Comparison of ENCODE assay signal across 11 mouse cellular contexts in genomic region chr10:83871736-83872400, GRCm38 (mm10).
A peak's percentile ranks its signal among the peaks of the same experiment; 100 is the strongest.
DNase-seq lines count a peak whose midpoint lies in the region; ATAC-seq and TF ChIP-seq lines count a peak whose summit lies in the region.
"Had no signal": no experiment of that assay in that cellular context is flagged by ENCODE, and none has a peak within 500 bp of the region (broad histone marks: within the 10 kb centered on the region; RNA-seq: fewer than 3 reads in every experiment).

No protein-coding gene starts in this region.

- no peaks in the 10 kb centered on the region for H3K9me3 ChIP-seq in heart, embryonic 10.5 days
- no peaks in the 10 kb centered on the region for H3K9me3 ChIP-seq in stomach, postnatal 0 days (ENCODE audit: control insufficient read depth, low read length)
- H3K9me3 ChIP-seq: hindbrain, embryonic 15.5 days; midbrain, embryonic 12.5 days had no signal

- no peak overlapping the region for H3K4me3 ChIP-seq in lung, adult 2 months (replicated peaks; ENCODE audit: extremely low read depth, low read depth, low read length)
- no peak overlapping the region for H3K4me3 ChIP-seq in heart, embryonic 10.5 days
- H3K4me3 ChIP-seq in stomach, postnatal 0 days (ENCODE audit: low read depth, low read length), result no peak overlapping the region
- H3K4me3 ChIP-seq: hindbrain, embryonic 15.5 days; midbrain, embryonic 12.5 days had no signal

- no peaks in the 10 kb centered on the region for H3K36me3 ChIP-seq in heart, embryonic 10.5 days
- H3K36me3 ChIP-seq in stomach, postnatal 0 days (ENCODE audit: control insufficient read depth, insufficient read depth, low read length), result no peaks in the 10 kb centered on the region
- H3K36me3 ChIP-seq: hindbrain, embryonic 15.5 days; midbrain, embryonic 12.5 days had no signal

- WGBS in lung, adult 2 months, result 40% methylated on average over 4 of the region's 4 CpGs
- 43% methylated on average over 4 of the region's 4 CpGs for WGBS in heart, embryonic 10.5 days
- 45% methylated on average over 4 of the region's 4 CpGs for WGBS in stomach, postnatal 0 days

- TF ChIP-seq CTCF in lung, adult 2 months (IDR thresholded peaks at IDR 0.05; ENCODE audit: insufficient read depth, low read length), result no peak
- no peak for TF ChIP-seq CTCF in stomach, postnatal 0 days (IDR thresholded peaks at IDR 0.05; ENCODE audit: low read depth)

- peaks cover 8% of the 10 kb centered on the region; the same call in 1 of the 2 replicates for H3K4me1 ChIP-seq in lung, adult 2 months (ENCODE audit: control insufficient read depth, insufficient read depth, low read length)
- H3K4me1 ChIP-seq in heart, embryonic 10.5 days, result peaks cover 11% of the 10 kb centered on the region
- H3K4me1 ChIP-seq in stomach, postnatal 0 days (replicated peaks; ENCODE audit: control insufficient read depth, insufficient read depth), result no peaks in the 10 kb centered on the region
- H3K4me1 ChIP-seq: hindbrain, embryonic 15.5 days; midbrain, embryonic 12.5 days had no signal

- no peak overlapping the region for H3K9ac ChIP-seq in stomach, postnatal 0 days (ENCODE audit: low read length)
- H3K9ac ChIP-seq: hindbrain, embryonic 15.5 days; midbrain, embryonic 12.5 days had no signal

- no peak overlapping the region for H3K4me2 ChIP-seq in stomach, postnatal 0 days (replicated peaks; ENCODE audit: low read depth)
- H3K4me2 ChIP-seq: hindbrain, embryonic 15.5 days; midbrain, embryonic 12.5 days had no signal

- H3K27me3 ChIP-seq in heart, embryonic 10.5 days (ENCODE audit: insufficient read depth, poor library complexity, severe bottlenecking), result no peaks in the 10 kb centered on the region
- no peaks in the 10 kb centered on the region for H3K27me3 ChIP-seq in stomach, postnatal 0 days (ENCODE audit: control insufficient read depth, insufficient read depth, low read length)
- H3K27me3 ChIP-seq: hindbrain, embryonic 15.5 days; midbrain, embryonic 12.5 days had no signal

- TF ChIP-seq POLR2A in lung, adult 2 months (IDR thresholded peaks at IDR 0.05; ENCODE audit: borderline replicate concordance, extremely low read depth, low read depth, low read length), result no peak

- peak; percentile 59 to 60 for DNase-seq in lung, adult 18-20 months
- no peak for DNase-seq in lung, adult 2 months
- DNase-seq in heart, embryonic 10.5 days (ENCODE audit: low spot score), result no peak
- peak; percentile 62 for DNase-seq in kidney, postnatal 14 days
- no peak for DNase-seq in stomach, postnatal 0 days (ENCODE audit: low spot score)
- DNase-seq in urinary bladder, postnatal 25 days (ENCODE audit: low spot score), result no peak
- DNase-seq in right cerebral cortex, postnatal 25 days, result no peak
- no peak for DNase-seq in cerebellum, postnatal 4 days (ENCODE audit: low spot score in 2 of 2)
- DNase-seq: thymus, postnatal 14 days had no signal

- TF ChIP-seq EP300 in stomach, postnatal 0 days (optimal IDR thresholded peaks at IDR 0.05), result no peak

- peak; percentile 56; the same call in 1 of the 2 replicates for ATAC-seq in stomach, postnatal 0 days (ENCODE audit: low FRiP score, low TSS enrichment)

- H3K27ac ChIP-seq in heart, embryonic 10.5 days, result peak overlapping the region; percentile 56; the same call in 1 of the 2 replicates
- H3K27ac ChIP-seq in stomach, postnatal 0 days (replicated peaks), result no peak overlapping the region
- H3K27ac ChIP-seq: hindbrain, embryonic 15.5 days; midbrain, embryonic 12.5 days had no signal

Comparison
In these comparisons a context has a peak if more than half of its experiments do, and no peak if none do; other contexts are left out.
1. DNase-seq: peak in lung, adult 18-20 months (2 of 2) and kidney, postnatal 14 days (single experiment); none in lung, adult 2 months (single experiment), heart, embryonic 10.5 days (single experiment), stomach, postnatal 0 days (single experiment), urinary bladder, postnatal 25 days (single experiment), right cerebral cortex, postnatal 25 days (single experiment) and cerebellum, postnatal 4 days (0 of 2).